Mouse (Mus musculus) stomach, embryonic 16.5 days (tissue): Measurements from ENCODE around the gene Pgghg. TPM values are rescaled to one million over a fixed set of nuclear protein-coding genes. Genes with fewer than 3 reads are reported as not detected.

ENCODE experiments used
- ATAC-seq: fragments of 200-750 bp; cut with Nextera tagmentation; 2 replicates; pipeline ENCODE4 v1.8.0; 2017; ENCODE audit warnings: moderate number of reproducible peaks, moderate TSS enrichment; ENCODE audit not compliant: insufficient read depth, low FRiP score
- H3K27ac ChIP-seq: fragments of 300-500 bp; sonication (generic); 2 replicates; pipeline ENCODE4 v1.5.1; 2014; ENCODE audit warnings: low read length
- H3K27me3 ChIP-seq: fragments of 300-500 bp; sonication (generic); 2 replicates; pipeline ENCODE4 v1.6.1; 2014; ENCODE audit warnings: low read length, control low read depth, mixed read lengths; ENCODE audit not compliant: control insufficient read depth, insufficient read depth
- H3K36me3 ChIP-seq: fragments of 300-500 bp; sonication (generic); 2 replicates; pipeline ENCODE4 v1.6.1; 2014; ENCODE audit warnings: low read length; ENCODE audit not compliant: control insufficient read depth, insufficient read depth
- H3K4me1 ChIP-seq: fragments of 300-500 bp; sonication (generic); 2 replicates; pipeline ENCODE4 v1.6.1; 2014; ENCODE audit warnings: low read length, control low read depth, mixed read lengths; ENCODE audit not compliant: control insufficient read depth, insufficient read depth
- H3K4me2 ChIP-seq: fragments of 300-500 bp; sonication (generic); 2 replicates; pipeline ENCODE4 v1.6.1; 2014; ENCODE audit warnings: low read depth, low read length, mixed read lengths
- H3K4me3 ChIP-seq: fragments of 300-500 bp; sonication (generic); replicated peaks from 2 replicates; pipeline ENCODE4 v1.5.1; 2014; ENCODE audit warnings: mild to moderate bottlenecking, low read length
- H3K9ac ChIP-seq: fragments of 300-500 bp; sonication (generic); 2 replicates; pipeline ENCODE4 v1.6.1; 2014; ENCODE audit warnings: low read length
- H3K9me3 ChIP-seq: fragments of 300-500 bp; sonication (generic); replicated peaks from 2 replicates; pipeline ENCODE4 v1.6.1; 2016; ENCODE audit warnings: low read length, control low read depth; ENCODE audit not compliant: control insufficient read depth
- WGBS: fragments of 180-500 bp; shearing (Covaris S2); extraction: QIAGEN DNeasy Blood & Tissue Kit; methylation state at CpG from one replicate; pipeline ENCODE4 v1.1.7; 2014; 5-methylcytosine and 5-hydroxymethylcytosine counted together
- polyA plus RNA-seq: library from polyadenylated mRNA; unstranded; fragments of >200 nt; fragmentation: Nextera tagmentation; extraction: Ambion mirVana; gene quantifications from 2 replicates; pipeline ENCODE4 v1.2.1, GENCODE M21; 2015

The Pgghg gene
- polyA plus RNA-seq, 1 experiment from 2014 or later, result 25.6 TPM

- Histone ChIP-seq H3K4me3 (no peak overlapping the region), H3K9ac (no peak overlapping the region), H3K9me3 (no peaks in the 10 kb centered on the region), H3K4me2 (no peak overlapping the region), H3K4me1 (no peaks in the 10 kb centered on the region), H3K27me3 (no peaks in the 10 kb centered on the region), H3K27ac (no peak overlapping the region), H3K36me3 (no peaks in the 10 kb centered on the region)
- WGBS, result 71% methylated on average over 2 of the region's 2 CpGs
- no peak for ATAC-seq
Observed at GRCm38 (mm10) chr7:140905642-140906081, 35.5 kb upstream of the Pgghg start.

GRCm38 (mm10) chr7:140907131-140907530, 34.1 kb upstream of the Pgghg start:
- Histone ChIP-seq H3K27ac (no peak overlapping the region), H3K9me3 (no peaks in the 10 kb centered on the region), H3K27me3 (no peaks in the 10 kb centered on the region), H3K36me3 (no peaks in the 10 kb centered on the region), H3K4me3 (no peak overlapping the region), H3K9ac (no peak overlapping the region), H3K4me1 (no peaks in the 10 kb centered on the region), H3K4me2 (no peak overlapping the region)
- WGBS, result 73% methylated on average over 13 of the region's 13 CpGs
- ATAC-seq, result no peak

DNA sequence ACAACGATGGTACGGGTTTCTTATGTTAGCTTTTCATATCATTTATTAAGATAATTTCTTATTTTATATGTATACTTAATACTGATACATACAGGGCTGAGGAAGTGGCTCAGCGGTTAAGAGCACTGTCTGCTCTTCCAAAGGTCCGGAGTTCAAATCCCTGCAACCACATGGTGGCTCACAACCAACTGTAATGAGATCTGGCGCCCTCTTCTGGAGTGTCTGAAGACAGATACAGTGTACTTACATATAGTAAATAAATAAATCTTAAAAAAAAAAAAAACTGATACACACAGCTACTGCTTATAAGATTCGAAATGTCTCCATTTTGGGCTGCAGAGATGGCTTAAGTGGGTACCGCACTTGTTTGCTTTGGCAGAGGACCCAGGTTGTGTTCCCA, 33.5 kb upstream of the Pgghg start:
- H3K36me3 ChIP-seq, result no peaks in the 10 kb centered on the region
- no peak overlapping the region for H3K27ac ChIP-seq
- H3K4me3 ChIP-seq, result no peak overlapping the region
- no peaks in the 10 kb centered on the region for H3K4me1 ChIP-seq
- no peak overlapping the region for H3K9ac ChIP-seq
- no peaks in the 10 kb centered on the region for H3K9me3 ChIP-seq
- WGBS, result 85% methylated on average over 7 of the region's 7 CpGs
- no peak overlapping the region for H3K4me2 ChIP-seq
- H3K27me3 ChIP-seq, result no peaks in the 10 kb centered on the region
- no peak for ATAC-seq

- no peak for ATAC-seq
- WGBS, result 43% methylated on average over 7 of the region's 7 CpGs
- no peaks in the 10 kb centered on the region for H3K36me3 ChIP-seq
- no peak overlapping the region for H3K27ac ChIP-seq
- H3K9me3 ChIP-seq, result no peaks in the 10 kb centered on the region
- 0 out of 2 replicates have a peak overlapping the region, but pooled peaks have one; percentile 63 for H3K9ac ChIP-seq
- H3K4me2 ChIP-seq, result no peak overlapping the region; the same call in 1 of the 2 replicates
- H3K4me3 ChIP-seq, result no peak overlapping the region
- no peaks in the 10 kb centered on the region for H3K4me1 ChIP-seq
- H3K27me3 ChIP-seq, result no peaks in the 10 kb centered on the region
Observed at GRCm38 (mm10) chr7:140908181-140908580, 33.0 kb upstream of the Pgghg start.

DNA sequence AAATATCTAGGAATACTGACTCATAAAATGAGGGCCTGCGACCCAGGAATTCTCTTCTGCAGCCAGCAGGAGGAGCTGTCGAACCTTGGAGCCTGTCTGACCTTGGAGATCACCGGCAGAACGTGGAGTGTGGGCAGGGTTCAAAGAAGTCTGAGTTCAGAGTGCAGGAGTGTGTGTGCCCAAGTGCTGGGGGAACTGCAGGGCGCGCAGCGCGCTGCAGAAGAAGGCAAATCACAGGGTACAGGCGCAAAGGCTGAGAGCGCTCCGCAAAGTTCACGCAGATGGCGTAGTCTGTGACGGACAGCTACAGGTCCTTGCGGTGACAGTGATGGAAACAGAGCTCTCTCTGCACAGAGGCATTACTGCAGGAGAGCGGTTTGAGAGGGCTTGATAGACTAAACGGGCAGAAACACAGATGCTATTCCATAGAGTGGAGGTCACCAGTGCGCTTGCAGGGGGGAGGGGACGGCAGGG, 32.5 kb upstream of the Pgghg start:
- H3K36me3 ChIP-seq, result no peaks in the 10 kb centered on the region
- 2% methylated on average over 19 of the region's 19 CpGs for WGBS
- H3K27ac ChIP-seq, result peak overlapping the region; percentile 22; the same call in 1 of the 2 replicates
- H3K4me1 ChIP-seq, result no peaks in the 10 kb centered on the region
- peak overlapping the region; percentile 48 for H3K4me3 ChIP-seq
- peak overlapping the region; percentile 93 for H3K4me2 ChIP-seq
- no peaks in the 10 kb centered on the region for H3K27me3 ChIP-seq
- H3K9ac ChIP-seq, result peak overlapping the region; percentile 63
- ATAC-seq, result peak; percentile 77
- H3K9me3 ChIP-seq, result no peaks in the 10 kb centered on the region

GRCm38 (mm10) chr7:140912293-140912692, 28.9 kb upstream of the Pgghg start:
- H3K4me2 ChIP-seq, result 0 out of 2 replicates have a peak overlapping the region, but pooled peaks have one; percentile 15
- H3K9ac ChIP-seq, result peak overlapping the region; percentile 43; the same call in 1 of the 2 replicates

DNA sequence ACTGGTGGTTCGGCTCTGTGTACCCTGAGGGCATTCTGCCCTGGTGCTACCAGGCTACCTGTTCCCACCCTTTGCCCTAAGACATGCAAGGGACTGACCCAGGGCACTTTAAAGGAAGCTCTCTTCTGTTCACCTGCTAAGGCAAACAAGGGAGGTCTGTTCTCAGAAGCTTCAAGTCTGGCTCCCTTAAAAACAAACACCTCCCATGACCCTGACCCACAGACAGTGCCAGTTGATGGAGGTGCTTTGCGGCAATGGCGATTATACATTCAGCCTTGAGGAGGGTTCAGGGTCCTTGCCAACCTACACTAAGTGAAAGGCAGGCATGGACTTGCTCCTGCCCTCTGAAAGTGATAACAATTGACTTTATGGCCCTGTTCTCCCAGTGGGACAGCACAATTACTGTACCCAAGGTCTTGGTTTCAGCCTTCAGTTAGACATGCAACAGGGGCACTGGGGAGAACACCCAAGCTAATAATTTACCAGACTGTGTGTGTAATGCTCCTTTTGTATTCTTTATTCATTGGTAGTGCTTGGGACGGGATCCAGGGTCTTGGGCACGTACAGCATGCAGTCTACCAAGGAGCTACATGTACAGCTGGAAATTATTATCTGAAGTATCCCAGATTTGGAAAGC, 28.2 kb upstream of the Pgghg start:
- peak overlapping the region; percentile 15; the same call in 1 of the 2 replicates for H3K4me2 ChIP-seq
- no peak overlapping the region for H3K4me3 ChIP-seq
- no peaks in the 10 kb centered on the region for H3K36me3 ChIP-seq
- H3K4me1 ChIP-seq, result no peaks in the 10 kb centered on the region
- ATAC-seq, result peak; percentile 89
- WGBS, result 56% methylated on average over 5 of the region's 5 CpGs
- H3K27ac ChIP-seq, result peak overlapping the region; percentile 90
- no peaks in the 10 kb centered on the region for H3K27me3 ChIP-seq
- peak overlapping the region; percentile 43; the same call in 1 of the 2 replicates for H3K9ac ChIP-seq
- H3K9me3 ChIP-seq, result no peaks in the 10 kb centered on the region

More at GRCm38 (mm10) chr7:140912293-140912692, 28.9 kb upstream of the Pgghg start:
- H3K27me3 ChIP-seq, result no peaks in the 10 kb centered on the region
- ATAC-seq, result no peak
- no peaks in the 10 kb centered on the region for H3K36me3 ChIP-seq
- H3K4me1 ChIP-seq, result no peaks in the 10 kb centered on the region
- H3K27ac ChIP-seq, result peak overlapping the region; percentile 90
- WGBS, result 49% methylated on average over 3 of the region's 3 CpGs
- H3K4me3 ChIP-seq, result no peak overlapping the region
- no peaks in the 10 kb centered on the region for H3K9me3 ChIP-seq

DNA sequence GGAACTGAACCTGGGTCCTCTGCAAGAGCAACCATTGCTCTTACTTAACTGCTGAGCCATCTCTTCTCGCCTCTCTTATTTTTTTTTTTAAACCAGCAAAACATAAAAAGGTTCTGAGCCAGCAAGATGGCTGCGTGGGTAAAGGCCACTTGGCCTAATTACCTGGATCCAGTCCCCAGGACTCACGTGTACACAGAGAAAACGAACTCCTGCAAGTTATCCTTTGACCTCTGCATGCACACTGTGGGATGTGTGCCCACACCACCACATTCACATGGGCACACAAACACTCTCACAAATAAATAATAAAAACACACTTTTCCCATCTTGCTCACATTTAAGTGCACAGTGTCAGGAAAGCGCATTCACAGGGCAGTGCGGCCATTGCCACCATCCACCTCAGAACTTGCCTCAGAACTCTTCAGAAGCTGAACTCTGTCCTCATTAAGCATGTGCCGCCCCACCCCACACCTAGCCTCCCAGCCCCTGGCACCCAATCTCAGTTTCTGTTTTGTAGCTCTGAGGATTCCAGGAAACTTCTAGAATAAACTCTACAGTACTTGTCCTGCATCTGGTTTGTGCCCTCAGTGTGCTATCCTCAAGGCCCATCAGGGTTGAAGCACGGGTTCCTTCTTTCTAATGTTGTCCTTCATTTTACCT, 27.0 kb upstream of the Pgghg start:
- Histone ChIP-seq H3K4me1 (no peaks in the 10 kb centered on the region), H3K9ac (no peak overlapping the region), H3K4me3 (no peak overlapping the region), H3K9me3 (no peaks in the 10 kb centered on the region), H3K36me3 (no peaks in the 10 kb centered on the region), H3K27me3 (no peaks in the 10 kb centered on the region), H3K4me2 (no peak overlapping the region), H3K27ac (peak overlapping the region; percentile 52)
- 83% methylated on average over 8 of the region's 8 CpGs for WGBS
- no peak for ATAC-seq

- Histone ChIP-seq H3K4me1 (peaks cover 12% of the 10 kb centered on the region), H3K4me2 (no peak overlapping the region), H3K36me3 (no peaks in the 10 kb centered on the region), H3K27ac (0 out of 2 replicates have a peak overlapping the region, but pooled peaks have one; percentile 4), H3K9ac (no peak overlapping the region), H3K27me3 (peaks cover 53% of the 10 kb centered on the region), H3K4me3 (no peak overlapping the region), H3K9me3 (no peaks in the 10 kb centered on the region)
- ATAC-seq, result no peak
- WGBS, result 46% methylated on average over 4 of the region's 4 CpGs
Observed at GRCm38 (mm10) chr7:140919911-140920310, 21.3 kb upstream of the Pgghg start.
